Mouse (Mus musculus) liver, embryonic 16.5 days (tissue): ENCODE measurements around the gene Sirpb1a. TPM values are rescaled to one million over a fixed set of nuclear protein-coding genes. Genes with fewer than 3 reads are reported as not detected.

ENCODE experiments used
- ATAC-seq: fragments of 200-750 bp; cut with Nextera tagmentation; 2 replicates; pipeline ENCODE4 v1.8.0; 2017; ENCODE audit warnings: low read depth, mild to moderate bottlenecking, moderate number of reproducible peaks, moderate library complexity
- H3K27ac ChIP-seq: fragments of 300-500 bp; sonication (generic); 2 replicates; pipeline ENCODE4 v1.5.1; 2014; ENCODE audit warnings: mild to moderate bottlenecking, low read length
- H3K27me3 ChIP-seq: fragments of 300-500 bp; sonication (generic); 2 replicates; pipeline ENCODE4 v1.6.1; 2014; ENCODE audit warnings: low read depth, low read length, mixed read lengths; ENCODE audit not compliant: control insufficient read depth, insufficient read depth
- H3K36me3 ChIP-seq: fragments of 300-500 bp; sonication (generic); 2 replicates; pipeline ENCODE4 v1.6.1; 2014; ENCODE audit warnings: mild to moderate bottlenecking; ENCODE audit not compliant: control insufficient read depth, insufficient read depth
- H3K4me1 ChIP-seq: fragments of 300-500 bp; sonication (generic); 2 replicates; pipeline ENCODE4 v1.6.1; 2014; ENCODE audit warnings: low read depth, low read length, mixed read lengths; ENCODE audit not compliant: control insufficient read depth
- H3K4me2 ChIP-seq: fragments of 300-500 bp; sonication (generic); 2 replicates; pipeline ENCODE4 v1.6.1; 2014; ENCODE audit warnings: low read depth, low read length, mixed read lengths
- H3K4me3 ChIP-seq: fragments of 300-500 bp; sonication (generic); 2 replicates; pipeline ENCODE4 v1.5.1; 2014; ENCODE audit warnings: low read depth, mild to moderate bottlenecking, low read length
- H3K9ac ChIP-seq: fragments of 300-500 bp; sonication (generic); 2 replicates; pipeline ENCODE4 v1.6.1; 2014; ENCODE audit warnings: low read depth, low read length
- H3K9me3 ChIP-seq: fragments of 300-500 bp; sonication (generic); replicated peaks from 2 replicates; pipeline ENCODE4 v1.6.1; 2016; ENCODE audit warnings: low read length; ENCODE audit not compliant: control insufficient read depth
- WGBS: fragments of 180-500 bp; shearing (Covaris S2); extraction: QIAGEN DNeasy Blood & Tissue Kit; methylation state at CpG from one replicate; pipeline ENCODE4 v1.1.7; 2014; ENCODE audit not compliant: insufficient replicate concordance; 5-methylcytosine and 5-hydroxymethylcytosine counted together
- polyA plus RNA-seq: library from polyadenylated mRNA; unstranded; fragments of >200 nt; fragmentation: Nextera tagmentation; extraction: Ambion mirVana; gene quantifications from 2 replicates; pipeline ENCODE4 v1.2.1, GENCODE M21; 2015

Sirpb1a gene
- polyA plus RNA-seq, 1 experiment from 2014 or later, result not detected

GRCm38 (mm10) chr3:15334182-15334581, 92.1 kb downstream of the Sirpb1a start:
- Histone ChIP-seq H3K36me3 (no peaks in the 10 kb centered on the region), H3K9me3 (no peaks in the 10 kb centered on the region), H3K27ac (no peak overlapping the region), H3K4me1 (no peaks in the 10 kb centered on the region), H3K4me2 (no peak overlapping the region), H3K9ac (no peak overlapping the region), H3K27me3 (no peaks in the 10 kb centered on the region), H3K4me3 (no peak overlapping the region)
- 49% methylated on average over 2 of the region's 2 CpGs for WGBS
- ATAC-seq, result no peak; the same call in 1 of the 2 replicates

GRCm38 (mm10) chr3:15332063-15332462, 94.3 kb downstream of the Sirpb1a start, which contains the start of gene Gm9733:
Gene Gm9733, minus strand, starts transcription at chr3:15332302.
- no peak within 1 kb of the TSS for H3K4me2 ChIP-seq
- no peak within 1 kb of the TSS for H3K4me3 ChIP-seq
- no peaks in the 10 kb centered on the region for H3K36me3 ChIP-seq
- H3K4me1 ChIP-seq, result no peaks in the 10 kb centered on the region
- H3K27me3 ChIP-seq, result no peaks in the 10 kb centered on the region
- WGBS, result 49% methylated on average over 3 of the region's 3 CpGs
- no peaks in the 10 kb centered on the region for H3K9me3 ChIP-seq
- H3K27ac ChIP-seq, result no peak within 1 kb of the TSS
- no peak within 1 kb of the TSS for H3K9ac ChIP-seq
- peak; percentile 43 for ATAC-seq

GRCm38 (mm10) chr3:15331545-15331944, 94.8 kb downstream of the Sirpb1a start:
- Histone ChIP-seq H3K9me3 (no peaks in the 10 kb centered on the region), H3K4me3 (no peak overlapping the region), H3K4me1 (no peaks in the 10 kb centered on the region), H3K4me2 (no peak overlapping the region), H3K9ac (no peak overlapping the region), H3K36me3 (no peaks in the 10 kb centered on the region), H3K27ac (no peak overlapping the region), H3K27me3 (no peaks in the 10 kb centered on the region)
- WGBS, result 44% methylated on average over 3 of the region's 3 CpGs
- ATAC-seq, result peak; percentile 62

GRCm38 (mm10) chr3:15329549-15329948, 96.8 kb downstream of the Sirpb1a start:
- Histone ChIP-seq H3K4me1 (no peaks in the 10 kb centered on the region), H3K27me3 (no peaks in the 10 kb centered on the region), H3K4me2 (no peak overlapping the region), H3K9ac (no peak overlapping the region), H3K9me3 (no peaks in the 10 kb centered on the region), H3K36me3 (no peaks in the 10 kb centered on the region), H3K27ac (no peak overlapping the region), H3K4me3 (no peak overlapping the region)
- peak; percentile 68 for ATAC-seq

Other genes starting within 250 kb of the Sirpb1a start
- gene Gm9733, start 94.2 kb downstream of the Sirpb1a start, polyA plus RNA-seq, result 0.53 and 1.3 TPM in 2 replicates
- 0.25 and 0.26 TPM in 2 replicates for gene Sirpb1b, start 148.5 kb upstream of the Sirpb1a start, polyA plus RNA-seq